Mouse (Mus musculus) megakaryocyte-erythroid progenitor cell, adult 5-6 weeks (primary cell): ENCODE results near the gene Irf4. TPM values are rescaled to one million over a fixed set of nuclear protein-coding genes. Genes with fewer than 3 reads are reported as not detected.

Source experiments
- ATAC-seq: replicated peaks from 2 replicates; pipeline ENCODE4 v1.8.0; 2016; ENCODE audit warnings: mild to moderate bottlenecking, inconsistent platforms; ENCODE audit not compliant: severe bottlenecking, poor library complexity, low FRiP score, low TSS enrichment
- total RNA-seq, 2 experiments: library from RNA; stranded (forward) in 1 of 2; stranded (reverse) in 1 of 2; fragments of 200-1000, 215-1000 nt in 1 of 2; fragments of >200 nt in 1 of 2; fragmentation: Nextera tagmentation in 1 of 2; gene quantifications; 2 replicates each; pipeline ENCODE4 v1.2.3; 2014 to 2017

The Irf4 gene
- total RNA-seq, 2 experiments from 2014 or later = 0.96 to 1.4 TPM

DNA sequence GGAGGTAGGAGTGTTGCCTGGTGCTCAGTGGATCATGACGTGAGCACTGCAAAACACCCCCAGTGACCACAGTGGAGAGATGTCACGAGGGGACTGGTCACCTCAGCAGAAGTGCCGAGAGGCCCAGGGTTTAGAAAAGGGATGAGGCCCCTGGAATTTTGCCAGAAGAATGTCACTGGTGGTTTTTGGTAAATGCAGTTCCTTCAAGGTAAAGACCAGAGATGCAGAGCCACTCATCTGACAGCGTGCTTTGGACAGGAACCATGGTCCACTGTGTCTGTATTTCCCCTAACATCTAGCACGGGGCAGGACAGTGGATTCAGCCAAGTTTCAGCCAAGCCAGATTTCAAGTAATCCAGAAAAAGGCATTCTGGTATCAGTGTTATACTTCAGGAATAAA, 12.3 kb upstream of the Irf4 start:
- ATAC-seq = no peak

DNA sequence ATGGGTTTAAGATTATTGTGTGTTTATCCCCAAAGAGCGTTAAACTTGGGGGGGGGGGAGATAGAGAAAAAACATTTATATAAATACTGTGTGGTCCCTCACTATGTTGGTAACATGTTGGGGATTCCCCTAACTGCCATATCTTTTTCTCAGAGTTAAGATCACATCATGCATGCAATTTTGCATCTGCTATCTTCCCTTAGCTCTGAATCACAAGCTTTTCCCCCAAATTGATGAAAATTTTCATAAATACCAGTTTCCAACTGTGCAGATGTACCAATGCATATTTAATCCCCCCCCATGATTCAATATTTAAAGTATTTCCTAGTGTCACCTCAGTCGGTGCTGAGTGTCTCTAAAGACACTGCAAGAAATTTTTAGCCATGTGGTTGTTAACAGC, 11.8 kb upstream of the Irf4 start:
- no peak for ATAC-seq

DNA sequence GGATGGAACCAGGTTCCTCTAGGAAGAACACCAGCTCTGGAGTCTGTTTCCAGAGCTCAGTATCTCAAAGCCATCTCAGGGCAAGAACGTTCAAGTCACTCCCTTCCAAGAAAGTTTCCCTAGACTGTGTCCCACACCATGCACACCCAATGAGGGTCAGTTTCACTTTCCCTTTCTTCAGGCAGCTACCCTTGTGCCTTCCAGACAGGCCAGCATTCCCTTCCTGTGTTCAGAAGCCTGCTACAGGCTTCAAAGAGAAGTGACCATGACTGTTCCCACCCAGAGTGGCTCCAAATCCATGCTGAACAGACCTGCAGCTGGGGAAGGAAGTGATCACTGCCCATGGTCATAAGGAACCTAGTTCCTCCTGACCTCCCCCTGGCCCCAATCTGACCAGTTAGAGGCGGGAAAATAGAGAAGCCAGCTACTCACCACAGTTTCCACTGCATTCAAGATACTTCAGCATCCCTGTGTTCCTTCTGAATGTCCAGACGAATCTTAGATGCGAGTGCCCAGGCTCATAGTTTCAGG, 10.7 kb upstream of the Irf4 start:
- no peak for ATAC-seq

- ATAC-seq = no peak
These were observed 7.9 kb upstream of the Irf4 start for GRCm38 (mm10) chr13:30741172-30741571.

DNA sequence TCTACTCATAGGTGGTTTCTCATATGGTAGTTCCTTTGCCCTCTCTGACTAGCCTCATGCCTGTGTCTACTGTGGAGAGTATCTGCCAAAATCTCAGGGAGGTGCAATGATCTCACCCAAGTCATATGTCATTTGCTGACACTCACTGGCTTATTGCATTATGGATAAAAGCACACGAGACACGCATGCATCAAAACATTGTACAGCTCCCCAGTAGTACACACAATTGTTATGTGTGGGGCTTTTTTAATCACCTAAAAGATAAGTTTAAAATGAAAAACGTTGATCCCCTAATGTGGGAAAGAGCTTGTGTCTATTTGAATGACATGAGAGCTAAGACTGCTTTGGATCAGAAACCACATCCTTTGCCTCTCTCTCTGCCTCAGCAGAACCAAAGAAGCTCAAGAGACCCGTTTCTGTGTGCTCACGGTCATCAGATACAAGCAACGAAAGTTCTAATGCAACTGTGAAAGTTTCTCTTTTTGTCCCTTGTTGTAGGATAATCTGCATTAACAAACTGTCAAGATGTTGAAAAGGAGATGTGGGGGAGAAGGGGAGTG, 6.5 kb upstream of the Irf4 start:
- ATAC-seq = no peak

- no peak for ATAC-seq
These were observed 3.9 kb upstream of the Irf4 start for GRCm38 (mm10) chr13:30745121-30745520.

DNA sequence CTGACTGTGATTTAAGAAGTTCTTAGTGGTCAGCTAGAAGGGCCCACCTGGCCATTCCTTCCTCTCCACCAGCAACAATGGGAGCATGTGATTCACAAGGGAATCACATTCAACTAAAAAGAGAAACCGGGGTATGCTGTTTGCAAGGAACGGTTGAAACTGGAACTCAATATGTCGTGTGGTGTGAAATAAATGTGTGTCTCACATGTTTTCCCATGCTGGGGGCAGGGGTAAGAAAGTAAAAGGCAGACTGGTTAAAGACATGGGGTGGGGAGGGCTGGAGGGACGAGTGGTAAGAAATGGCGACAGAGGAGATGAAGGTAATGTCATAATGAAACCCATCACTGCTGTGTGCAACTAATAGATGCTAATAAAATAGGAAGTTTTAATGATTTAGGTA, 2.0 kb upstream of the Irf4 start:
- ATAC-seq = no peak

- ATAC-seq = no peak
These were observed 1.5 kb upstream of the Irf4 start for GRCm38 (mm10) chr13:30747504-30747903.

- no peak for ATAC-seq
These were observed 705 bp upstream of the Irf4 start for GRCm38 (mm10) chr13:30748321-30748720.

- ATAC-seq = no peak
These were observed 623 bp downstream of the Irf4 start for GRCm38 (mm10) chr13:30749557-30750141.

DNA sequence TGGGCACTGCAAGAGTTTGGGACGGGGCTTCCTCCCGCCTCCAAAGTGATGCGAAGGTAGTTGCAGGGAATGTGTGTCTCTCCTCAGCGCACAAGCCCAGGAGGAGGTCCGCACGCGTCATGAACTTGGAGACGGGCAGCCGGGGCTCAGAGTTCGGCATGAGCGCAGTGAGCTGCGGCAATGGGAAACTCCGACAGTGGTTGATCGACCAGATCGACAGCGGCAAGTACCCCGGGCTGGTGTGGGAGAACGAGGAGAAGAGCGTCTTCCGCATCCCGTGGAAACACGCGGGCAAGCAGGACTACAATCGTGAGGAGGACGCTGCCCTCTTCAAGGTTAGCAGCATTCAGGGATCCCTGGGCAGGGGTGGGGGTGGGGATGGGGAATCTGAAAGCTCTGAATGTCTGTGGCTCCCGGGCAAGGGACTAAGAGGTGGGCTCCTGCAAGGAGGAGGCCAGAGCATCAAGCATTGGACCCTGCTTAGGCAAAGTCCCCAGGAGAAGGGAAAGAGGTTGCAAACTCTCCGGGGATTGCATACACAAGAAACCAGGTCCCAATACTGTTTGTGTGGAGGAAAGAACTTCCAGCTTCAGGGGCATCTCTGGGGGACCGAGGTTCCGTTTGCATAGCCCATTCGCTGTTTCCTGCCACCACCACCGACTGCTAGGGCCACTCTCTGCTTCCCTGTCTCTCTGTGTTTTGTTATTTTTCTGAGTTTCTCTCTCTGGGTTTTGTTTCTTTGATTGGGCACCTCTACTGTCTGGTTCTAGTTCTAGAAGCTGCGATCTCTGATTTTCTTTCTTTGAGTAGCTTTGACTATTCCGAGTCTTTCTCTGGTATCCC, 1.7 kb downstream of the Irf4 start:
- no peak for ATAC-seq

DNA sequence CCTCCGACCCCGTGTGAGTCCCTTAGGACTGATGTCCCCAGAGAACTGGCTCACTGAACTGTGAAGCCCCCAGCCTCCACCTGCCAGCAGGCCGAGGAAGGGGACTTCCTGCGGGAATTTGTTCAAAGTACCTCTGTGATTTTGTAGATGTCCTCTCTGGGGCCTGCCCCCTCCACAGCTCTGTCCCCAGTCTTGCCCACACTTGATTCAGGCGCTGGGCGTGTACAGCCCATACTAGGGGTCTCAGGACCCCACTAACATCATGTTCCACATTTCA, 2.2 kb downstream of the Irf4 start:
- ATAC-seq = no peak

DNA sequence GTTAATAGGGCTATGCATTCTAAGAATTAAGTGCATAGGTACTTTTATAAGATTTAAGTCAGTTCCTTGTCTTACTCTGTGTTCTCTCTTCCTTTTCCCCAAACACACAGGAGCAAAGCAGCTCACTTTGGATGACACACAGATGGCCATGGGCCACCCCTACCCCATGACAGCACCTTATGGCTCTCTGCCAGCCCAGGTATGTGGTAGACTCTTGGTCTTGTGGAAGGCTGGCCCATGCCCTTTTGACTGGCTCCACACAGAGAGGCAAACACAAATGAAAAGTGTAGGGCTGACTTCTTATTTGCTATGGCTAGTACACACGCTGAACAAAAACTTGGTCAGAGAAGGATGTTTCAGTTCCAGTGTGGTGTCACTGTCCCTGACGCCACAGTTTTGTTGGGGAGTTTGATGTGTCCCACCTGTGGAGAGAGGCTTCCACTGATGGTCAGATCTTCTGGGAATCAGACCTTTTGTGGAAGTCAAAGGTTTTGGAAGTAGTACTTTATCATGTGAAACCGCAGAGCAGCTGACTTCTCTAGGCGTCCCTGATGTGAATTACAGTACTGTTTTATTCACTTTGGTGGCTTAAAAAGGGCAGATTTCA, 3.7 kb downstream of the Irf4 start:
- no peak for ATAC-seq

- ATAC-seq = no peak
These were observed 4.4 kb downstream of the Irf4 start for GRCm38 (mm10) chr13:30753441-30753840.

- no peak for ATAC-seq
These were observed 5.0 kb downstream of the Irf4 start for GRCm38 (mm10) chr13:30754066-30754465.

- ATAC-seq = no peak
These were observed 5.9 kb downstream of the Irf4 start for GRCm38 (mm10) chr13:30754825-30755476.

DNA sequence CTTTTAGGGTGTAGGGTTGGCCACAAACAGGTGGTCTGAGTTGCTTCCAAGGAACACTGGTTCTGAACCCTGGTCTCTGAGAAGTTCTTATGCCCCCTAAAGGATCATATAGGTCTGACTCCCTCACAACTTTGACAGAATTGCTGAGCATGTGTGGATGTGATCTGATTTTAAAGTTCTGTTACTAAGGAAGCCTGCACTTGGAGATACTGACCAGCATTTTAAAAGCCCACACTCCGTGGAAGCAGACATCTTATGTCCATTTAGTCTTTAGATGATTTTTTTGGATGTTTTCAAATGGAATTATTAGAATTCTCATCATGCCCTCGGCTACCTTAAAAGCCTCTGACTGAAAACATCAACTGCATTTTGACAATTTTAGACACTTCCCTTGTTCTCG, 6.6 kb downstream of the Irf4 start:
- ATAC-seq = no peak

GRCm38 (mm10) chr13:30755998-30756639, 7.1 kb downstream of the Irf4 start:
- no peak for ATAC-seq

DNA sequence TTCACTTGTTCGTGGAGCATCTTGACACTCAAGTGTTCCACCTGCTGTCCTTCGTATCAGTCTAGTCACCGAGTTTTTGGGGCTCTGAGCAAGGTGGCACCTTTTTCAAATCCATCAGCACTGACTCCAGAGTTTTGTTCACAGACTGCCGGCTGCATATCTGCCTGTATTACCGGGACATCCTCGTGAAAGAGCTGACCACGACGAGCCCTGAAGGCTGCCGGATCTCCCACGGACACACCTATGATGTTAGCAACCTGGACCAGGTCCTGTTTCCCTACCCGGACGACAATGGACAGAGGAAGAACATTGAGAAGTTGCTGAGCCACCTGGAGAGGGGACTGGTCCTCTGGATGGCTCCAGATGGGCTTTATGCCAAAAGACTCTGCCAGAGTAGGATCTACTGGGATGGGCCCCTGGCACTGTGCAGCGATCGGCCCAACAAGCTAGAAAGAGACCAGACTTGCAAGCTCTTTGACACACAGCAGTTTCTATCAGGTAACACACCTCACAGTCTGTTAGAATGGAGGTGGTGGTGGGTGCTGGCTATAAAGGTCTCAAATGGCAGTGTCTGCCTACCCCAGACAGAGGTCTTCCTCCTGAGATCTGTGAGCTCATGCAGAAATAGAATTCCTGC, 8.4 kb downstream of the Irf4 start:
- no peak for ATAC-seq
